Mouse (Mus musculus) limb, embryonic 11.5 days (tissue): ENCODE data around the gene Diaph2. TPM values are rescaled to one million over a fixed set of nuclear protein-coding genes. Genes with fewer than 3 reads are reported as not detected.

Experiments used
- ATAC-seq: fragments of 200-750 bp; cut with Nextera tagmentation; 2 replicates; pipeline ENCODE4 v1.8.0; 2017; ENCODE audit warnings: low read depth; ENCODE audit not compliant: insufficient number of reproducible peaks, low FRiP score, low TSS enrichment
- DNase-seq: peaks from one replicate; pipeline ENCODE4 v3.0.0-alpha.2; 2015; ENCODE audit warnings: low spot score
- H3K27ac ChIP-seq: fragments of 300-500 bp; sonication (generic); replicated peaks from 2 replicates; pipeline ENCODE4 v1.5.1; 2014; ENCODE audit warnings: low read depth, mild to moderate bottlenecking, low read length
- H3K27me3 ChIP-seq: fragments of 300-500 bp; sonication (generic); 2 replicates; pipeline ENCODE4 v1.6.1; 2014; ENCODE audit warnings: mild to moderate bottlenecking, low read length, mixed read lengths; ENCODE audit not compliant: control insufficient read depth, insufficient read depth
- H3K36me3 ChIP-seq: fragments of 300-500 bp; sonication (generic); 2 replicates; pipeline ENCODE4 v1.6.1; 2014; ENCODE audit warnings: mild to moderate bottlenecking, low read length, moderate library complexity, mixed read lengths; ENCODE audit not compliant: control insufficient read depth, insufficient read depth
- H3K4me1 ChIP-seq: fragments of 300-500 bp; sonication (generic); 2 replicates; pipeline ENCODE4 v1.6.1; 2014; ENCODE audit warnings: low read length, mixed read lengths; ENCODE audit not compliant: control insufficient read depth, insufficient read depth
- H3K4me2 ChIP-seq: fragments of 300-500 bp; sonication (generic); 2 replicates; pipeline ENCODE4 v1.6.1; 2014; ENCODE audit warnings: low read depth, mild to moderate bottlenecking, moderate library complexity; ENCODE audit not compliant: severe bottlenecking
- H3K4me3 ChIP-seq: fragments of 300-500 bp; sonication (generic); 2 replicates; pipeline ENCODE4 v1.5.1; 2014; ENCODE audit warnings: low read depth, low read length
- H3K9ac ChIP-seq: fragments of 300-500 bp; sonication (generic); 2 replicates; pipeline ENCODE4 v1.6.1; 2014; ENCODE audit warnings: mild to moderate bottlenecking, low read length
- H3K9me3 ChIP-seq: fragments of 300-500 bp; sonication (generic); 2 replicates; pipeline ENCODE4 v1.6.1; 2016; ENCODE audit warnings: low read length; ENCODE audit not compliant: control insufficient read depth
- WGBS: fragments of 180-500 bp; shearing (Covaris S2); extraction: QIAGEN DNeasy Blood & Tissue Kit; methylation state at CpG from one replicate; pipeline ENCODE4 v1.1.7; 2014; 5-methylcytosine and 5-hydroxymethylcytosine counted together
- polyA plus RNA-seq: library from polyadenylated mRNA; unstranded; fragments of >200 nt; fragmentation: Nextera tagmentation; extraction: Ambion mirVana; gene quantifications from 2 replicates; pipeline ENCODE4 v1.2.1, GENCODE M21; 2014

The Diaph2 gene
- 2.9 and 3.5 TPM in 2 replicates for polyA plus RNA-seq

- Histone ChIP-seq H3K27ac (no peak within 1 kb of the TSS), H3K4me1 (no peaks in the 10 kb centered on the region), H3K4me3 (peak within 1 kb of the TSS; percentile 47), H3K4me2 (peak within 1 kb of the TSS; percentile 33), H3K27me3 (no peaks in the 10 kb centered on the region), H3K9ac (peak within 1 kb of the TSS; percentile 52), H3K36me3 (no peaks in the 10 kb centered on the region), H3K9me3 (no peaks in the 10 kb centered on the region)
- peak; percentile 76 for DNase-seq
- WGBS, result 15% methylated on average over 48 of the region's 49 CpGs
- ATAC-seq, result peak; percentile 93
These were observed at the start of gene Diaph2 for GRCm38 (mm10) chrX:129749571-129750061. Gene Diaph2, plus strand, starts transcription at chrX:129749742.

- no peak overlapping the region for H3K9ac ChIP-seq
- DNase-seq (no peak), ATAC-seq (no peak)
- H3K4me3 ChIP-seq, result no peak overlapping the region
- H3K36me3 ChIP-seq, result no peaks in the 10 kb centered on the region
- H3K27ac ChIP-seq, result no peak overlapping the region
- H3K9me3 ChIP-seq, result no peaks in the 10 kb centered on the region
- H3K4me1 ChIP-seq, result no peaks in the 10 kb centered on the region
- no peak overlapping the region for H3K4me2 ChIP-seq
- no peaks in the 10 kb centered on the region for H3K27me3 ChIP-seq
- 54% methylated on average over 6 of the region's 6 CpGs for WGBS
These were observed 47.8 kb upstream of the Diaph2 start for GRCm38 (mm10) chrX:129701634-129702312.

GRCm38 (mm10) chrX:129709656-129710055 is 39.9 kb upstream of the Diaph2 start:
- no peaks in the 10 kb centered on the region for H3K9me3 ChIP-seq
- no peak overlapping the region for H3K9ac ChIP-seq
- no peak for ATAC-seq
- H3K27ac ChIP-seq, result no peak overlapping the region
- H3K4me1 ChIP-seq, result no peaks in the 10 kb centered on the region
- no peaks in the 10 kb centered on the region for H3K27me3 ChIP-seq
- H3K4me2 ChIP-seq, result no peak overlapping the region
- H3K36me3 ChIP-seq, result no peaks in the 10 kb centered on the region
- H3K4me3 ChIP-seq, result no peak overlapping the region
- DNase-seq, result no peak
- WGBS, result 94% methylated on average over 2 of the region's 2 CpGs

- H3K27me3 ChIP-seq, result no peaks in the 10 kb centered on the region
- ATAC-seq (no peak), DNase-seq (no peak)
- H3K9me3 ChIP-seq, result no peaks in the 10 kb centered on the region
- H3K9ac ChIP-seq, result no peak overlapping the region
- H3K4me1 ChIP-seq, result no peaks in the 10 kb centered on the region
- H3K4me3 ChIP-seq, result no peak overlapping the region
- H3K27ac ChIP-seq, result no peak overlapping the region
- WGBS, result 62% methylated on average over 2 of the region's 2 CpGs
- H3K36me3 ChIP-seq, result no peaks in the 10 kb centered on the region
- no peak overlapping the region for H3K4me2 ChIP-seq
These were observed 20.8 kb upstream of the Diaph2 start for GRCm38 (mm10) chrX:129728717-129729220.

- no peak for ATAC-seq
- Histone ChIP-seq H3K36me3 (no peaks in the 10 kb centered on the region), H3K4me1 (no peaks in the 10 kb centered on the region), H3K9me3 (no peaks in the 10 kb centered on the region), H3K9ac (no peak overlapping the region), H3K27me3 (no peaks in the 10 kb centered on the region), H3K27ac (no peak overlapping the region), H3K4me2 (no peak overlapping the region), H3K4me3 (no peak overlapping the region)
- no peak for DNase-seq
- WGBS, result 64% methylated on average over 1 of the region's 1 CpGs
These were observed 13.0 kb upstream of the Diaph2 start for GRCm38 (mm10) chrX:129736562-129736961.

GRCm38 (mm10) chrX:129739226-129739625 is 10.3 kb upstream of the Diaph2 start:
- no peak overlapping the region for H3K4me3 ChIP-seq
- H3K36me3 ChIP-seq, result no peaks in the 10 kb centered on the region
- no peak overlapping the region for H3K27ac ChIP-seq
- H3K27me3 ChIP-seq, result no peaks in the 10 kb centered on the region
- DNase-seq (no peak), ATAC-seq (no peak)
- H3K4me2 ChIP-seq, result no peak overlapping the region
- H3K9ac ChIP-seq, result no peak overlapping the region
- H3K4me1 ChIP-seq, result no peaks in the 10 kb centered on the region
- H3K9me3 ChIP-seq, result no peaks in the 10 kb centered on the region

- no peaks in the 10 kb centered on the region for H3K36me3 ChIP-seq
- DNase-seq (no peak), ATAC-seq (no peak)
- H3K9ac ChIP-seq, result no peak overlapping the region
- no peak overlapping the region for H3K27ac ChIP-seq
- no peak overlapping the region for H3K4me3 ChIP-seq
- WGBS, result 89% methylated on average over 3 of the region's 3 CpGs
- no peak overlapping the region for H3K4me2 ChIP-seq
- no peaks in the 10 kb centered on the region for H3K4me1 ChIP-seq
- H3K27me3 ChIP-seq, result no peaks in the 10 kb centered on the region
- H3K9me3 ChIP-seq, result no peaks in the 10 kb centered on the region
These were observed 6.6 kb upstream of the Diaph2 start for GRCm38 (mm10) chrX:129742981-129743380.

- no peak overlapping the region for H3K4me3 ChIP-seq
- H3K9me3 ChIP-seq, result no peaks in the 10 kb centered on the region
- WGBS, result 74% methylated on average over 3 of the region's 3 CpGs
- no peaks in the 10 kb centered on the region for H3K36me3 ChIP-seq
- ATAC-seq (no peak), DNase-seq (no peak)
- H3K4me2 ChIP-seq, result no peak overlapping the region
- H3K9ac ChIP-seq, result no peak overlapping the region
- H3K27ac ChIP-seq, result no peak overlapping the region
- H3K4me1 ChIP-seq, result no peaks in the 10 kb centered on the region
- H3K27me3 ChIP-seq, result no peaks in the 10 kb centered on the region
These were observed 3.6 kb upstream of the Diaph2 start for GRCm38 (mm10) chrX:129745976-129746375.
